Mouse (Mus musculus): ENCODE measurements around the gene Gm45521. TPM values are rescaled to one million over a fixed set of nuclear protein-coding genes. Genes with fewer than 3 reads are reported as not detected.

Gene Gm45521
- polyA plus RNA-seq, 1 experiment from 2014 or later: not detected

GRCm38 (mm10) chr14:7956427-7956826, 661 bp upstream of the Gm45521 start:
- WGBS: 67% methylated on average over 10 of the region's 10 CpGs
- no peak overlapping the region for H3K4me3 ChIP-seq
- no peak overlapping the region for H3K4me2 ChIP-seq
- H3K9me3 ChIP-seq: no peaks in the 10 kb centered on the region
- no peak overlapping the region for H3K9ac ChIP-seq
- no peak overlapping the region for H3K27ac ChIP-seq
- H3K27me3 ChIP-seq: no peaks in the 10 kb centered on the region
- peaks cover 7% of the 10 kb centered on the region; the same call in 1 of the 2 replicates for H3K36me3 ChIP-seq
- no peak for ATAC-seq (ENCODE audit: insufficient number of reproducible peaks, low FRiP score, low TSS enrichment, low read depth)
- peaks cover 24% of the 10 kb centered on the region for H3K4me1 ChIP-seq

GRCm38 (mm10) chr14:7960616-7961015, 3.5 kb downstream of the Gm45521 start:
- no peak for ATAC-seq (ENCODE audit: insufficient number of reproducible peaks, low FRiP score, low TSS enrichment, low read depth)
- 58% methylated on average over 11 of the region's 11 CpGs for WGBS

DNA sequence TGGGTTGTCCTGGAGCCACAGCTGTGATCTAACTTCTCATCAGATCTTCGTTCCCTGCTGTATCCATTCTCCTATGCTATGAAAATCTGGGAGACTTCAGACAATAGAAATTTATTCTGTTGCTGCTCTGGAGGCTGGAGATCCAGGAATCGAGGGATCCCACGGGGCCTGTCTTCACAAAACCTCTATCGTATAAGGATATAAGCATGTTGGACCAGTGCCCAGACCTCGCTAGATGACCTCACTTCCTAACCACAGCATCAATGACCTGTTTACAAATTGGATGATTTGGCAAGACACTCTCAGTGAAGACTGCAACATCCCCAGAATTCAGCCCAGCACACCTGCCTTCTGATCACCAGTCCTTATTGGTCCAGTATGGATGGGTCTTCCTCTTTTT, 4.6 kb downstream of the Gm45521 start:
- H3K9ac ChIP-seq: no peak overlapping the region
- H3K4me1 ChIP-seq: peaks cover 7% of the 10 kb centered on the region; the same call in 1 of the 2 replicates
- no peak overlapping the region for H3K4me3 ChIP-seq
- no peak overlapping the region for H3K27ac ChIP-seq
- H3K27me3 ChIP-seq: no peaks in the 10 kb centered on the region
- 47% methylated on average over 5 of the region's 5 CpGs for WGBS
- no peaks in the 10 kb centered on the region for H3K36me3 ChIP-seq
- no peak for ATAC-seq (ENCODE audit: insufficient number of reproducible peaks, low FRiP score, low TSS enrichment, low read depth)
- no peaks in the 10 kb centered on the region for H3K9me3 ChIP-seq
- H3K4me2 ChIP-seq: no peak overlapping the region

More at GRCm38 (mm10) chr14:7960616-7961015, 3.5 kb downstream of the Gm45521 start:
- Histone ChIP-seq H3K27me3 (no peaks in the 10 kb centered on the region), H3K4me1 (peaks cover 7% of the 10 kb centered on the region; the same call in 1 of the 2 replicates), H3K9me3 (no peaks in the 10 kb centered on the region), H3K4me2 (no peak overlapping the region), H3K36me3 (no peaks in the 10 kb centered on the region), H3K4me3 (no peak overlapping the region), H3K27ac (no peak overlapping the region), H3K9ac (no peak overlapping the region)

- no peak overlapping the region for H3K9ac ChIP-seq
- H3K4me3 ChIP-seq: no peak overlapping the region
- no peaks in the 10 kb centered on the region for H3K27me3 ChIP-seq
- no peak overlapping the region for H3K4me2 ChIP-seq
- no peak overlapping the region for H3K27ac ChIP-seq
- peaks cover 7% of the 10 kb centered on the region; the same call in 1 of the 2 replicates for H3K4me1 ChIP-seq
- no peaks in the 10 kb centered on the region for H3K36me3 ChIP-seq
- WGBS: 75% methylated on average over 2 of the region's 2 CpGs
- H3K9me3 ChIP-seq: no peaks in the 10 kb centered on the region
- ATAC-seq (ENCODE audit: insufficient number of reproducible peaks, low FRiP score, low TSS enrichment, low read depth): no peak
Observed at GRCm38 (mm10) chr14:7962626-7963025, 5.5 kb downstream of the Gm45521 start.

DNA sequence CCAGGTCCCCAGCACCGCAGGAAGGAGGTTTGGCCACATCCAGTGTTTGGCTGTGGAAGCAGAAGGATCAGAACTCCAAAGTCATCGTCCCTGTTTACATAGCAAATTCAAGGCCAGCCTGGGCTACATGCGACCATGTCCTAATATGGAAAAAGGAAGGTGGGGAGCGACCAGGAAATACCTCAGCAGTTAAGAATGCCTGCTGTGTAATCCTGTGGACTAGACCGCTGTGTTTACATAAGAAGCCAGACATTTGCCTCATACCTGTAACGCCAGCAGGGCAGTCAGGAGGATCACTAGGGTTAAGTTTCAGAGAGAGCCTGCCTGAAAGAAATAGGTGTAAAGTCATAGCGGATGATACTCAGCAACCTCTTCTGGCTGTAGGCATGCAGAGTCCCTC, 6.1 kb downstream of the Gm45521 start:
- ATAC-seq (ENCODE audit: insufficient number of reproducible peaks, low FRiP score, low TSS enrichment, low read depth): no peak
- H3K4me2 ChIP-seq: no peak overlapping the region
- no peak overlapping the region for H3K27ac ChIP-seq
- H3K36me3 ChIP-seq: no peaks in the 10 kb centered on the region
- no peak overlapping the region for H3K9ac ChIP-seq
- no peaks in the 10 kb centered on the region for H3K9me3 ChIP-seq
- H3K4me3 ChIP-seq: no peak overlapping the region
- peaks cover 7% of the 10 kb centered on the region; the same call in 1 of the 2 replicates for H3K4me1 ChIP-seq
- WGBS: 59% methylated on average over 7 of the region's 7 CpGs
- H3K27me3 ChIP-seq: no peaks in the 10 kb centered on the region

- Histone ChIP-seq H3K9me3 (no peaks in the 10 kb centered on the region), H3K4me3 (no peak overlapping the region), H3K9ac (no peak overlapping the region), H3K4me1 (peaks cover 7% of the 10 kb centered on the region; the same call in 1 of the 2 replicates), H3K4me2 (no peak overlapping the region), H3K36me3 (no peaks in the 10 kb centered on the region), H3K27ac (no peak overlapping the region), H3K27me3 (no peaks in the 10 kb centered on the region)
- ATAC-seq (ENCODE audit: insufficient number of reproducible peaks, low FRiP score, low TSS enrichment, low read depth): no peak
- 54% methylated on average over 11 of the region's 11 CpGs for WGBS
Observed at GRCm38 (mm10) chr14:7964219-7964889, 7.3 kb downstream of the Gm45521 start.

DNA sequence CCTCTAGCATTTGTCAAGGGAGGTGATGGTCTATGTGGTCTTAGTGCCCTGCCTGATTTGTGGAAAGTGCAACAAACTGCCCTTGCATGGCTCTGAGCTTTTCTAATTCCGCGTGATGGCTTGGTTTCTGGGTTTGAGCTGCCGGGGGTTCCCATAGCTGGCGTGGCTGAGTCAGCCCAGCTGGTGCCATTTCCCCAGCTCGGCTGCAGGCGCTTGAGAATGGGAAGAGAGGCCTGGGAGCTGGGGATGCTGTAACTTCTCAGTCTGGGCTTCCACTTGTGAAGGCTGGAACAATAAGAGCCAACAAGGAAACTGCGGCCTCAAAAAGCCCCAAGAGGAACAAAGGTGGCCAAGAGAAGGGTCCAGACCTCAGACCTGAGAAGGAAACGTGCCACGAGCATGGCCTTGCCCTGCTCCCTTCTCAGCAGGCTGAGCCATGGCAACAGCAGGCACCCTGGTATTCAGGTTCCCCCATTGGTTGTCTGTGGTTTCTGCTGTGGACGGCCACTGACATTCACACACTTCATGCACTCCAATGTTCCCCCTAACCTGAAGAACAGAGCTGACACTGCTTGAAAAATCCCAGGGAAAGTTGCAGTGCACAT, 14.9 kb downstream of the Gm45521 start:
- no peaks in the 10 kb centered on the region for H3K36me3 ChIP-seq
- H3K4me3 ChIP-seq: no peak overlapping the region
- H3K27me3 ChIP-seq: no peaks in the 10 kb centered on the region
- no peaks in the 10 kb centered on the region for H3K4me1 ChIP-seq
- H3K4me2 ChIP-seq: no peak overlapping the region
- no peaks in the 10 kb centered on the region for H3K9me3 ChIP-seq
- no peak overlapping the region for H3K27ac ChIP-seq
- ATAC-seq (ENCODE audit: insufficient number of reproducible peaks, low FRiP score, low TSS enrichment, low read depth): no peak
- WGBS: 61% methylated on average over 10 of the region's 10 CpGs
- no peak overlapping the region for H3K9ac ChIP-seq

GRCm38 (mm10) chr14:7974643-7975042, 17.6 kb downstream of the Gm45521 start:
- WGBS: 69% methylated on average over 1 of the region's 1 CpGs
- Histone ChIP-seq H3K27me3 (no peaks in the 10 kb centered on the region), H3K36me3 (no peaks in the 10 kb centered on the region), H3K4me1 (no peaks in the 10 kb centered on the region), H3K27ac (no peak overlapping the region), H3K4me2 (no peak overlapping the region), H3K9me3 (no peaks in the 10 kb centered on the region), H3K4me3 (no peak overlapping the region), H3K9ac (no peak overlapping the region)
- ATAC-seq (ENCODE audit: insufficient number of reproducible peaks, low FRiP score, low TSS enrichment, low read depth): no peak

DNA sequence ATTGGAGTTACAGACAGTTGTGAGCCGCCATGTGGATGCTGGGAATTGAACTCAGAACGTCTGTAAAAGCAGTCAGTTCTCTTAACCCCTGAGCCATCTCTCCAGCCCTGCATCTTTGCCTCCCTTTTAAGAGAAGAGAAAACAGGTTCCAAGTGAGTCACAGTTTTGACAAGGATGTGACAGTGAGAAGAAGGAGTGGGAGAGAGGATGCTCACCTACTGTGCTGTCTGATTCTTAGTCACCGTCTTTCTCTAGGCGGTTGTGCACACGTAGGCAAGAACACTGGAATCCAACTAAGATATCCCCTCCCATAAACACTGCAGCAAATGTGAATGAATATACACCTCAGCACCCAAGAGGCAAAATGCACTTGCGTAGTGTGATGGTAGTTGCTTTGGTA, 18.1 kb downstream of the Gm45521 start:
- H3K36me3 ChIP-seq: no peaks in the 10 kb centered on the region
- H3K4me2 ChIP-seq: no peak overlapping the region
- 80% methylated on average over 6 of the region's 6 CpGs for WGBS
- H3K9me3 ChIP-seq: no peaks in the 10 kb centered on the region
- no peak for ATAC-seq (ENCODE audit: insufficient number of reproducible peaks, low FRiP score, low TSS enrichment, low read depth)
- H3K27me3 ChIP-seq: no peaks in the 10 kb centered on the region
- no peak overlapping the region for H3K27ac ChIP-seq
- no peaks in the 10 kb centered on the region for H3K4me1 ChIP-seq
- H3K9ac ChIP-seq: no peak overlapping the region
- no peak overlapping the region for H3K4me3 ChIP-seq

- Histone ChIP-seq H3K27me3 (no peaks in the 10 kb centered on the region), H3K4me1 (no peaks in the 10 kb centered on the region), H3K27ac (no peak overlapping the region), H3K4me2 (no peak overlapping the region), H3K36me3 (no peaks in the 10 kb centered on the region), H3K9ac (no peak overlapping the region), H3K9me3 (no peaks in the 10 kb centered on the region), H3K4me3 (no peak overlapping the region)
- ATAC-seq (ENCODE audit: insufficient number of reproducible peaks, low FRiP score, low TSS enrichment, low read depth): no peak
- WGBS: 82% methylated on average over 1 of the region's 1 CpGs
Observed at GRCm38 (mm10) chr14:7977471-7977870, 20.4 kb downstream of the Gm45521 start.

DNA sequence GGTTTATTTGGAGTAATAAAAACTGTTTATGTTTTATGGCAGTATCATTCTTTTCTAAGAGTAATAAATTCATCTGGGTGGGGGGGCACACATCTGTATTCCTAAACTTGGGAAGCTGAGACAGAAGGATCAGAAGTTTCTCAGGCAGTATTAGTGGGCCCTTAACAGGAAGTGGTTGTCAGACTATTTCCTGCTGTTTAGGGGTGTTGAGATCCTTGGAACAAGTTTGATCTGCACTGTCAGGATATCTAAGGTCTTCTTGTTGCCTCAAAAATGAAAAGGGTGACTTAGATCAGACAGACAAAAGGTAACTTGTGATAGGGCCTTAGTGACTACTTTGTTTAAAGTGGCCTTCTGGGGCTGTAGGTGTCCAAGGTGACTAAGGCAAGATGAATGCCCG, 21.1 kb downstream of the Gm45521 start:
- ATAC-seq (ENCODE audit: insufficient number of reproducible peaks, low FRiP score, low TSS enrichment, low read depth): no peak
- no peaks in the 10 kb centered on the region for H3K9me3 ChIP-seq

DNA sequence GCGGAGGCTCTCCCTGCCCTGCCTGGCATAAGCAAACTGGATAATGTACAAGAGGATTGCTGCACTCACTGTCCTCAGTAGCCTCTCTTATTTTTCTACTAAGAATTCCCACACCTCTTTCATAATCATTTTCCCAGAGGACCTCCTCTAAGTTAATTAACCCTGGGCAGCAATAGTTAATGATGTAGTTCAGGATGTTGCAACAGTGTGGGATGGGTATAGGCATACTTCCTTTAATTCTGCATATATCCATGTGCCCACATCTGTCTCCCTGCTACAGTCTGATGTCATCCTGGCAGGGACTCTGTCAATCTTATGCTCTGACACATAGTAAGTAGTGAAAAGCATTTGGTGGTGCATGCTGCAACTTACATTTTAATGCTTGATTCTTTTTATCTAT, 24.1 kb downstream of the Gm45521 start:
- Histone ChIP-seq H3K4me3 (no peak overlapping the region), H3K27ac (no peak overlapping the region), H3K9me3 (no peaks in the 10 kb centered on the region), H3K36me3 (no peaks in the 10 kb centered on the region), H3K9ac (no peak overlapping the region), H3K27me3 (no peaks in the 10 kb centered on the region), H3K4me2 (no peak overlapping the region), H3K4me1 (no peaks in the 10 kb centered on the region)
- ATAC-seq (ENCODE audit: insufficient number of reproducible peaks, low FRiP score, low TSS enrichment, low read depth): no peak
- WGBS: 94% methylated on average over 1 of the region's 1 CpGs

More for the DNA sequence above, 21.1 kb downstream of the Gm45521 start:
- Histone ChIP-seq H3K4me2 (no peak overlapping the region), H3K4me1 (no peaks in the 10 kb centered on the region), H3K27ac (no peak overlapping the region), H3K36me3 (no peaks in the 10 kb centered on the region), H3K27me3 (no peaks in the 10 kb centered on the region), H3K4me3 (no peak overlapping the region), H3K9ac (no peak overlapping the region)
- WGBS: 91% methylated on average over 1 of the region's 1 CpGs

Measured in limb, embryonic 15.5 days (tissue).